Mouse (Mus musculus) CH12F3 (cell line): Measurements from ENCODE around the gene 5730522E02Rik.
"Not testable (repeated sequence)": the region's sequence is repeated elsewhere in the genome, so short reads cannot be mapped to it uniquely, and the experiment has no call there.

Source experiments
- in situ Hi-C: fragments of 300-500 bp; cut with MboI; formaldehyde crosslinking; loops from 2 replicates; pipeline ENCODE4 v1.14.3; 2020; ENCODE audit warnings: low sequenced_read_pairs

5730522E02Rik gene

DNA sequence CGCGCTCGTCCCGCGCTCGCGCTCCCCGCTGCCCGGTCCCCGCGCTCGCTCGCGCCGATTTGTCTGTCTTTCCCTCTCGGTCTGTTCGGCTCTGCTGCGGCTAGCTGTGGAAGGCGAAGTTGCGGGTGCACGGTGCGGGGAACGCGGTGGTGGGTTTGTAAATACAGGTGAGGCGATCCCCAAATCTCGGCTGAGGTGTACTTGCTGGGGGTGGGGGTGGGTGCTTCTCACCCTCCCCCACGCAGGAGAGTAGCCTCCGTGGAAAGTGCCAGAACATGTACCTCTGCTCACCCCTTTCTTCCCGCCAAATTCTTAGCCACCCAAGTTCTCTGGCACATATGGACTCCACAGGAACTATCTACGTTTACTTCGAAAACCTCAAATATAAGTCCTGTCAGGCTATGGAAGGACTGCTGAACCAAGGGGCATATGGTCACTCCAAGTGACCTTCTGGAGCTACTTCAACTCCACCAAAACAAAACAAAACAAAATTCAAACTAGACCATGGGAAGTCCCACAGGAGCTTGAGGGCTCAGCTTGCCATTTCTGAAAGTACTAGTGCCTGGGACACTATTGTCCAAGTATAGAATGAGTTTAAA, at the start of gene 5730522E02Rik:
Gene 5730522E02Rik (minus strand): TSS at position 182 of the 599 bp plus-strand sequence.
- in situ Hi-C loops, result no loop called here

DNA sequence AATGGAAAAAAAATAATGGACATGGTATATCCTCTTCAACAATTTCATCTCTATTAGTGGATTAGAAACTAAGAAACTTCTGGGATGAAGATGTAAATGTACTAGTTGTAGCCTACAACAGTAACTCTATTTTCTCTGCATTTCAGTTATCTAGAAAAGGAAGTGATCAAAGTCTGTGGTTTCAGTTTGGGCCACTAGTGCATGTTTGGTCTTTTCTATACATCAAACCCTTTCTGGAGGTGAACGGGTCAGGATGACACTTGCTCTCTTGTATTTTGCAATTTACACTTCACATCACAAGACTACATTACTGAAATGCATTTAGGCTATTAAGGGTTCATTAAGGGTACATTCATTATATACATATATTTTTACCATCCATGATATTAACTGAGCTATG, 26.0 kb upstream of the 5730522E02Rik start:
- in situ Hi-C loops, result no loop called here

DNA sequence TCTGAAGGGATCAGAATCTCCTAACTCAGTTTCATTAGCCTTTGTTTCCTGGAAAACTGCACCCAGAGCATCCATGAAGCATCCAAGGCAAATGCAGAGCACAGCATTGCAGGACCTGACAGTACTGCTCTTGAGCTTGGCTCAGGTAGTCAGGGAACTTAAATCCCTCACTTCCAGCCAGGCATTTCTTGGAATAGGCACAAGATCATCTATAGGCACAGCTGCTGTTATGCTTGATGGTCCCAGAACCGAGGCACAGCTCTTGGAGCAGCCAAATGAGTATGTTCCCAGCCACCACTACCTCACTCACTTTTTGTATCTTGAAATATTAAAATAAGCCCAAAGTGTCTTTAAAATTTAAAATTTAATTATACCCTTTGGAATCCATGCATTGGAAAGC, 19.3 kb upstream of the 5730522E02Rik start:
- in situ Hi-C loops, result no loop called here

DNA sequence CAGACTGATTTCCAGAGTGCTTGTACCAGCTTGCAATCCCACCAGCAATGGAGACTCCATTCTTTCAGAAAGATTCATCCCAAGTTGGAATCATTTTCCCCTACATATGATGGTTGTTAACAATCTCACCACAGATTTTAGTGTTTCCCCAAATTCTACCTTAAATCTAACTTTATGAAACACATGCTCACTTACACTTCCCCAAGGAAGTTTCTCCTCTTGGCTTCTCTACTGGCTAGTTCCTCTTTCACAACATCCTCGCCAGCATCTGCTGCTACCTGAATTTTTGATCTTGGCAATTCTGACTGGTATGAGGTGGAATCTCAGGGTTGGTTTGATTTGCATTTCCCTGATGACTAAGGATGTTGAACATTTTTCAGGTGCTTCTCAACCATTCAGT, 3.1 kb upstream of the 5730522E02Rik start:
- in situ Hi-C loops, result not testable (repeated sequence)

DNA sequence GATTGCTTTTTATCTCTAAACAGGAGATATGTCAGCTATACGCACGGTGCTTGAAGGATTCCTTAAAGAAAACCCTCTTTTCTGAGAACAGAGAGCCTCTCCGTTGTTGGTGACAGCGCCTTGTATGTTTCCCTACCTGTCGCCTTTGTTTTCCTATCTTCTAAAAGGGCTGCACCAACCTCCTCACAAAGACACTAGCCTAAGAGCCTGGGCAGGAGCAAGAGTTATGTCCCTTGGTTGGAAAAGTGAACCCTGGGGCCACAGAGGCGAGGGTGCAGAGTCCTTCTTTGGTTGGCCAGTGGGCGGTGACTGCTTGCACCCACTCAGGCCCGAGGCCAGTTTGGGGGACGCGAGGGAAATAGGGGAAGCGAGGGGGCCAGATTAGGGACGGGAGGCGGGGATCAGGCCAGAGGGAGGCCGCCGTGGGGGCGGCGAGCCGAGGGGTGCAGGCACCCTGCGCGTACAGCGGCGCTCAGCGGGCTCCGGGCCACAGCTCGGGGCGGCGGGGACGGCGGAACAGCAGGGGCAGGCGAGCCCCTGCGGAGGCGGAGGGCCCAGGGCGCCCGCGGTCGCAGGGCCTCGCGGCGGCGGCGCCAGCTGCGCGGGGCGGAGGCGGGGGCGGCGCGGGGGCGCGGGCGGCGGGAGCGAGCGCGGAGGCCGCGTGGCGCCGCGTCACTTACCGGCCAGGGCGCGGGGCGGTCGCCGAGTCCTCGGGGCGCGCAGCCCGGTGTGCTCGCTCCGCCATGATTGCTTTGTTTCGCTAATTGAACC, 567 bp downstream of the 5730522E02Rik start:
- in situ Hi-C loops, result no loop called here

DNA sequence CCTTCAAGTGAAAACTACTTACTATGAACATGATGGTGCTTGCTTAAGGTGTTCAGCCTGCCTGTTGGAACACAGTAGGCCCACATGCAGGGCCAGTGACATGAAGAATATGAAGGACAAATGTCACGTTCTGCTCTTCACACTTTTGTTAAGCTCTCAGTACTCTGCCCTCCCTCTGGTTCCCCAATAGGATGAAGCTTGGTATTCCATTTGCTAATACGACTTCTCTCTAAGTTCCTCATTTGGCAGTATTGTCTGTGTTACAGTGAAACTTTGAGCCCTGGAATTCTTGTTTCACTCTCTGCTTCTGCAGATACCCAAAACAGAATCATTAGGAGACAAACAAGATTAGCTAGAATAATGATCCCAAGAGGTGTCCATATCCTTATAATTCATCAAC, 7.1 kb downstream of the 5730522E02Rik start:
- in situ Hi-C loops, result no loop called here

DNA sequence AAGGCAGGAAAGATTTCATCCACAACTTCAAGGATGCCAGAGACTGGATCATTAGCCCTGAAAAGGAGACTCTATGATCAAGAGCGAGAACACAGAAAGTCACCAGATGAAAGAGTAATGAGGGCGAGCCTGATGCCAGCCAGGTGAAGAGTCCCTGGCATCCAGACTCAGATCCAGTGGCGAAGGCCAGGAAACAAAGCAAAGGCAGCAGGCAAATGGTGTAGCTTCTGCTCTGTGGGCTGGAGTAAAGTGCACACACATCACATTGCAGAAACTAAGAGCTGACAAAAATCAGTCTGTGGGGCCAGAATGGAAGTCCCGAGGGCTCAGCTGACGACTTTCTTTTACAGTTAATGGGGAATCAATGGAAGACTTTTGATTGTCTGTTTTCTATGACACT, 7.7 kb downstream of the 5730522E02Rik start:
- in situ Hi-C loops, result no loop called here

DNA sequence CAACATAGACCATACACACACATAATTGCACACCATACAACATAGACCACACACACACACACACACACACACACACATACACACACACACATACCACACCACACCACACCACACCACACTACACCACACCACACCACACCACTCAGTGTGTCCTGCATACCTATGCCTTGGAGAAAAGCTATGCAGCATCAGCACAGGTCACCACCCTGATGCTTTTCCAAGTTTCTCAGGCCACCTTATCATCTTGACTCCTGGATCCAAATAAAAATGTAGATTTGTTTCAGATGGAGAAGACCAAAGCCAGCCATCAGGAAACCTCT, 8.8 kb downstream of the 5730522E02Rik start:
- in situ Hi-C loops, result no loop called here

DNA sequence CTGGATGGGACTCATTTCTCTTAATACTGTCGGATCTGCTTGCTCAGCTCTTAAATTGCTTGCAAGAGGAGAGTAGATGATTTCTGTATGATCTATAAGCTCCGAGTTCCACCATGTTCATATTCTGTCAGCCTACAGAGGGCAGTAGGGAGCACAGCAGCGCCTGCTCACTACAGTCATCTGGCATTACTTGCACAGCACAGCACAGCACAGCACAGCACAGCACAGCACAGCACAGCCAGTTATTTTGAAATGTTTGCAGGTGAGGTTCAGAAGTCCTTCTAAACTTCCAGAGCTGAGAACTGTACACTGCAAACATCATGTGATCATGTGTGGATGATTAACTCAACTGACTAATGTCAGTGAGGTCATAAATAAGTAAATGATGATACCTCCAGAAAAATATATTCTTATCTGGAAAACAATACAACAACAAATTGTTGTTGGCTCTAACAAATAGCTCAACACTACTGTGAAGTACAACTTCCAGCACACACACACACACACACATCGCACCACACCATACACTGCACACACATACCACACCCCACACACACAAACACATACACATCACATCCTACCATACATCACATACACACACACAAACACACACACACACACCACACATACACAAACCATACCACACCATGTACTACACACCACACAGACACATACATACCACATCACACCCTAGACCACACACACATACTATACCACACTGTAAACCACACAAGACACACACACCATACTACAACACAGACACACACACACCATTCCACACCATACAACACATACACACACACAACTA, 9.4 kb downstream of the 5730522E02Rik start:
- in situ Hi-C loops, result no loop called here

DNA sequence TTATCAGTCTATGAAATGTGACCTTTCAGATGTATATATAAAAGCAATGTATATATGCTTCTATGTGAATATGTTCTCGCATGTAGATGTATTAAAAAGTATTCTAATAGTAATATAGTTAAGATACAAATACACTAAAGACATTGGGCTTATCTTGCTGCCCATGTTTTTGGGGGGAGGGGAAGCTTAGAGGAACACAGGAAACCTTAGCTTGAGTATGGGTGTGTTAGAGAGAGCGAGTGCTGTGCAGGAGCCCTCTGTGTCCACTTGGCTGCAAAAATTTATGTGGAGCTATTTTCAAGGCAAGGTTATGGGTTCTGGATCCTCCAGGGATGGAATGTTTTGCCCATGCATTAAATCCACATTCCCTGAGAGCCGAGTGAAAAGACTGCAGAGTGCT, 15.1 kb downstream of the 5730522E02Rik start:
- in situ Hi-C loops, result no loop called here

DNA sequence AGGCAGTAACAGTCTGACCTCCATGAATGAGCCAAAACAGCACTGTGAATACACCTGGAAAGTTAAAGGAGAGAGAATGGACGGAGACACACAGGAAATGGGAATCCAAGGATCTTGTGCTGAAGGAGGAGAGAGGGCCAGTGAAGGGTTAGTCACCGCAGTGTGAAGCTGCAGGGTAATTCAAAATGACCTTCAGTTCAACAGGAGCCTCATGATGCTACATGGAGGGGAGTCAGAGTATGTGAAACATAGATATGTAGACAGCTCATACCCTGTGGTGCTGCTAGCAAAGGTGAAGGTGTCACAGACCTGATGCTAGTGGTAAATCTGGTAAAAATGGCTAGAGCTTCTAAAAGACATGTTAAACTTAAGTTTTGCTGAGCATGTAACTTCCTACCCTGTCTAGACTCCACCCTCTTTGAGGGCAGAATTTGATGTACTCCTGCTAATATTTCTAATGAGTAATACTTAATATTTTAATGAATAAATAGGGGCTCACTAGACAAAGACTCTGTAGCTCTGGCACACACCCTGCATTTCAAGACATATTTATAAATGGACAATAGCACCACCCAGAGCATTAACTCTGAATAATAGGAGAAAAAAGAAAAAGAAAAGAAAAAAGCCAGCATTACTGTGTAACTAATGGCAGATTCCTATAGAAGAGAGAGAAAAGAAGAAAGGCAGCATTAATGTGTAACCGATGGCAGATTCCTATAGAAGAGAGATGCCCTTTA, 23.2 kb downstream of the 5730522E02Rik start:
- in situ Hi-C loops, result no loop called here

DNA sequence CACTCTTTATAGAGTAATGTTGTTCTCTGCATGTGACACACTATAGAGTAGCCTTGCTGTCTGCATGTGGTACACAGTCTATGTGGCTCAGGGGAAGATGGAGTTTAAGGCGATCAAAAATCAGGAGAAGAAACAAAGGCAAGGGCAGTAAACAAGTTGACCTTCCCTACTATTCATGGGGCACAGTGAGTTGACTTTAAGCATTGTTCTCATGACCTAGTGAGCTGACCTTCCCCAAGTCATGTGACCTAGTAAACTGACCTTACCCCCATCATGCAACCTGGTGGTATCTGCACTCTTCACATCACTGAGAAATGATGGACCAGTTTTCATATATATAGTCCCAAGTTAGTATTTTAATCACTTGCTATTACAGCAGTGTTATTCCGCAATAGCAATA, 40.0 kb downstream of the 5730522E02Rik start:
- in situ Hi-C loops, result no loop called here

DNA sequence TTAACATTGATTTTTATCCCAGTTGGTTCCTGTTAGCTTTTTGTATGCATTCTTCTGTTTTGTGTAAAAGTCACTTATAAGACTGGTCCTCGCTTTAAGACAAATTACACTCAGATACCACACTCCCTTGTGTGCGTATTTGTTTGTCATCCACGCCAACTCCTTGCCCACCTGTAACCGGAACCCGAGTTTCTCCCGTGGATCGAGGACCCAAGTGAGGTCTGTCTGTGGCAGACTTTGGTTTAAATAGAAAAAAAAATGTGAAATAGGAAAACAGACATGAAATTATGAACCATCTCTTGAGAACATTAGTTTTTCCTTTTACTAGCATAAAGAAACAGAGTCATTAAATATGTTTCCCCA, 43.0 kb downstream of the 5730522E02Rik start:
- in situ Hi-C loops, result no loop called here

DNA sequence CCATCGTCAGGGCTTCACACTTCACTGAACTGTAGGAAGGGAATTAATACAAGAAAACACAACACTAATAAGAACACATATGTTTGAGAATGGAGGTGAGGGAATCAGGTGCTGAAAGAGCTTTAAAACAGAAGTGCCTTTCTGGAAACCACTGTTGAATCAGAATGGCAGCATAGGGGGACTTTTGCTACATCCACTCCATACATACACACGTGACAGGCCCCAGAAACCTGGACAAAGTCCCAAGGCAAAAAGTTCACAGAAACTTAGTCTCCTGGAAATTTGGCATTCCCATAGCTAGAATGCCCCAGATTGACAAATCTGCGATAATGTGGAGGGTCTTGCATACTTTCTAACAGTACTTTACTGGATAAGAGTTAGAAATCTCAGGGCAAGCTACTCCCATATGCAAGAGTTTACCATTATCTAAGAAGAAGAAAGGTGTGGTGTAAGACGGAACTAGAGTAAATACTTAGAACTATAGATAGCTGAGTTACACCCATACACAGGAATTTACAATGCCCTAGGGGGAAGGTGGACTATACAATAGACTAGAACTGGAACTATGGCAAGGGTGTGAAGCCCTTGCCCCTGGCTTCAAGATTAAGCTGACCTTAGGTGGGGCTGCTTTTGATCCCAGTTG, 43.5 kb downstream of the 5730522E02Rik start:
- in situ Hi-C loops, result no loop called here

DNA sequence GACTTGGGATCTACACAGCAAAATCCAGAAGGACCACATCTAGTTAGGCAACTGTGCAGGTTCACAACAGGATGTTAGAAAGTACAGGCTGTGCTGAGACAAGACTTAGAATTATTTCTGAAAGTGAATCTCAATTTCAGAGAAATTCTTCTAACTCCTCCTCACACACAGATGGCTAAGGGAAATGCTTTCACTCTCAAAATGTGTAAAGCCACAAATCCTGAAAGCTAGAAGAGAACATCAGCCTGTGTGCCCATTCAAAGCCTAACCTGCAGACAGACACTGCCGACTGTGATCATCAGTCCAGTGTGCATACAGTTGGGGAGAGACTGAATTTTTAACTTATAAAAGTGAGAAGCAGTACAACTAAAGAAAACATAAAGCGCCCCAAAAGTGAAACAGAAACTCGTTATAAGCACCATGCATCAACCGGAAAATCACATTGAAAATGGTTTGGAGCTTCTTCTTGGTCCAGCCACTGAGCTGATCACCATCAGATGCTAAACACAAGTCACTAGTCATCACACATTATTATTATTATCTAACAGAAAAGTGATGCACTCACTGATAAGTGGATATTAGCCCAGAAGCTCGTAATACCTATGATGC, 45.8 kb downstream of the 5730522E02Rik start:
- in situ Hi-C loops, result no loop called here

DNA sequence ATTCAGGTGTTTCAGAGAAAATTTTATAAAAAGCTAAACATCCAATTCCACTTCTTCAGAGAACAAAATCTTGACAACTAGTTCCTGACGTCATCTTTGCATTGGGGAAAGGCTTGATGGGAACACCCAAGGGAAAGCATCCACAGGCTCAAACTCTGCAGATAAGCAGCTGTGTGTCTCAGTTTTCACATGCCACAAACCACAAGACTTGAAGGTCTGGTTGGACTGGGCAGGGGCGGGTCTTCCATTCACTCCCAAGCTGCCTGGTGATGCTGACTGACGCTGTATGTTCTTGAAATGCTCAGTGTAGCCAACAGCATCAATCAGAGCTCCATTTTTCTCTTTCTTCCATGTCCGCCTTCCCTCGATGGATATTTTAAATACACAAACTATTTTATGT, 49.2 kb downstream of the 5730522E02Rik start:
- in situ Hi-C loops, result no loop called here

DNA sequence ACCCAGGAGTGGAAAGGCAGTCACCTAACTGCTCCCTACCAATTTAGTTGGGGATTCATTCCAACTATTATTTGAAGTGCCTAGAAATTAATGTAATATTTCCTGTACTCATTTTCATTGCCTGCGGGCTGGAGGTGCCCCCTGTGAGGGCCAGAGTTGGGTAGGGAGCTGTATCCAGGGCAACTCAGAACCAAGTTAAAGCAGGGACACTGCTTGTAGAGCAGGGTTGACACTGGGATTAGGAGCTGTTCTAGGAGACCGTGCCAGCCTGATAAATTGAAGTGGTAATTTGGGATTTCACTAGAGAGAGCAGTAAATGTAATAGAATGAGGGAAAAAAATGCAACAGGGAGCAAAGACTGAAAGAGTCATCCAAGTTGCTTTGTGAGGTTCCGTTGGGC, 51.5 kb downstream of the 5730522E02Rik start:
- in situ Hi-C loops, result no loop called here

DNA sequence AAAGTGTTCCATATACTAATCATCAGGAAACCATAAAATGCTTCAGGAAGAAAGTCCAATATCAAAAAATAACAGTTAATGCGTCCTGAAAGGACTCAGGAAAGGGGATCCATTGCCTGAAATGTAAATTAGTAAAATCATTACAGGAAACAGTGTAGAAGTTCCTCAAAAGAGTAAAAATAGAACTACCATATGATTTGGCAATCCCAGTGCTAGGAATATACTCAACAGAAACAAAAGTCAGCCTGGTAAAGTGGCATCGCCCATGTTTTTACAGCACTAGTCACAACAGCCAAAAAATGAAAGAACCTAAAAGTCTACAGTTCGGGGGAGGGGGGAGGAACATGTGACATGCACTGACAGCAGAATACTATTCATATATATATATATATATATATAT, 70.5 kb downstream of the 5730522E02Rik start:
- in situ Hi-C loops, result no loop called here

DNA sequence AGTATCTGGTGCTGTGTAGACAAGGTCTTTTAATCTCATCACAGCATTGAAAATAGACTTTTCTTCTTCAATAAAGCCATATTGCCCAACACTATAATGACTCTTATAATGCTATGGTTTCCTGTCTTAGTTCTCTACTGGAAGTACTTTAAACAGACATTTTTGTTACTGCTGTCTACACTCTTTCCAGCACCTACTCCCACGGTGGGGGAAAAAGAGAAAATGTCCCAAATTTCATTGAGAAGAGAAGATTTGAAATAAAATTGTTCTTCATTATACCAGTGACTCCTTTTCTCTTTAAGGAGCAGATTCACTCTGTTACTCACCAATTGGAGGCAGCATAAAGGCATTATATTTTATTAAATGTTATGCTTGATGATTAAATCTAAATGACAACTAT, 72.5 kb downstream of the 5730522E02Rik start:
- in situ Hi-C loops, result no loop called here

DNA sequence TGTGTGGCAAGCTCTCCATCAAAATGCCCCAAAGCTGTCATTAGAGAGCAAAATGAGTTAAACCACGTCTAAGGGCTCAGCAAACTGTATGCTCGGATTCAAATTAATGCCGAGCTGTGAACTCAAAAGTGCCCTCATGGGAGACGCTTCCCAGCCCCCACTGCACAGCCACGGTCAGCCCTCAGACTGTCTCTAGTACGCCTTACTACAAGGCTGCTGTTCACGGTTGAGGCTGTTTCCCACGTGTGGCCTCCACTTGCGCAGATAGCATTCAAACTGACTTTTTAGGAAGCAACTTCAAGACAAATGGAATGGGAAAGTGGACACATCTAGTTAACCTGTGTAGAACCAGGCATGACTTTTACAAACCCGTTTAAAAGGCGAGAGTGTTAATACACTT, 79.7 kb downstream of the 5730522E02Rik start:
- in situ Hi-C loops, result no loop called here

DNA sequence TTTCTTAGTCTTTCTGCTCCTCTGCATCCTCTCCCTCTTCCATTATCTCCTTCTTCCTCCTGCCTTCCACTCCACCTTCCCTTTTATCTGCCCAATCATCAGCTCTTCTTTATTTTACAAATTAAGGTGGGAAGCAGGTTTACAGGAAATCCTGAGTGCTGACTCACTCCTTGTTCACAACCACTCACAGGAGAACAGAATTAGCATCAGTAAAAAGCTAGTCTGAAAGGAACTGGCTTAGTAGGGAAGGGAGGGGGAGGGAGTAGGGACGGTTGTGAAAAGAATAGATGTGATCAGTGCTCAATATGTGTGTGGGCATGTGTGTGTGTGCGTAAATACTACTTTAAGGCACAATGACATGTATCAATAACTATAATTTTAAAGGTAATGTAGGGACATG, 81.5 kb downstream of the 5730522E02Rik start:
- in situ Hi-C loops, result no loop called here
